In genomic region chr7:19163752-19164151, GRCm38 (mm10) we compare ENCODE assay signal across 13 mouse cellular contexts. TPM values are rescaled to one million over a fixed set of nuclear protein-coding genes. Genes with fewer than 3 reads are reported as not detected.
A peak's percentile ranks its signal among the peaks of the same experiment; 100 is the strongest.
DNase-seq lines count a peak whose midpoint lies in the region; ATAC-seq and TF ChIP-seq lines count a peak whose summit lies in the region.
"Had no signal": no experiment of that assay in that cellular context is flagged by ENCODE, and none has a peak within 500 bp of the region (broad histone marks: within the 10 kb centered on the region; RNA-seq: fewer than 3 reads in every experiment).

No protein-coding gene starts in this region.

- 35% methylated on average over 12 of the region's 12 CpGs for WGBS in heart, embryonic 16.5 days
- 23% methylated on average over 12 of the region's 12 CpGs for WGBS in midbrain, embryonic 15.5 days
- 32% methylated on average over 12 of the region's 12 CpGs for WGBS in midbrain, embryonic 14.5 days
- WGBS in forebrain, postnatal 0 days = 29% methylated on average over 12 of the region's 12 CpGs
- WGBS in liver, embryonic 15.5 days (ENCODE audit: insufficient replicate concordance) = 24% methylated on average over 12 of the region's 12 CpGs

- H3K4me1 ChIP-seq in heart, embryonic 16.5 days (ENCODE audit: control insufficient read depth, insufficient read depth, low read length) = peaks cover 35% of the 10 kb centered on the region
- H3K4me1 ChIP-seq in midbrain, embryonic 15.5 days = peaks cover 34% of the 10 kb centered on the region
- peaks cover 18% of the 10 kb centered on the region for H3K4me1 ChIP-seq in midbrain, embryonic 14.5 days (ENCODE audit: control insufficient read depth, insufficient read depth, low read length)
- 0 out of 2 replicates have a peak, but pooled peaks cover 15% of the 10 kb centered on the region for H3K4me1 ChIP-seq in forebrain, postnatal 0 days (ENCODE audit: insufficient read depth)
- H3K4me1 ChIP-seq in liver, embryonic 15.5 days (replicated peaks) = peaks cover 42% of the 10 kb centered on the region

- no peak for DNase-seq in heart, postnatal 36 days
- no peak for DNase-seq in midbrain, embryonic 14.5 days
- DNase-seq in forebrain, postnatal 0 days = no peak
- DNase-seq in gastrocnemius, postnatal 36 days = no peak
- no peak for DNase-seq in gastrocnemius, postnatal 25 days
- DNase-seq: gastrocnemius, adult 2 months; right cerebral cortex, postnatal 14 days; thymus, postnatal 14 days had no signal

- no peak for ATAC-seq in heart, embryonic 16.5 days (replicated peaks; ENCODE audit: extremely low read depth, insufficient read depth, low FRiP score)
- ATAC-seq in midbrain, embryonic 15.5 days (replicated peaks) = no peak
- ATAC-seq in midbrain, embryonic 14.5 days (ENCODE audit: low FRiP score, low TSS enrichment) = no peak
- no peak for ATAC-seq in forebrain, postnatal 0 days
- ATAC-seq in liver, embryonic 15.5 days (ENCODE audit: insufficient read depth) = no peak
- ATAC-seq: CD4-positive, CD25-positive, alpha-beta regulatory T cell, adult 4 months had no signal

- 0 out of 2 replicates have a peak, but pooled peaks cover 4% of the 10 kb centered on the region for H3K36me3 ChIP-seq in heart, embryonic 16.5 days (ENCODE audit: control insufficient read depth, insufficient read depth)
- no peaks in the 10 kb centered on the region for H3K36me3 ChIP-seq in midbrain, embryonic 15.5 days (replicated peaks)
- H3K36me3 ChIP-seq in midbrain, embryonic 14.5 days (ENCODE audit: control insufficient read depth, insufficient read depth, low read length) = no peaks in the 10 kb centered on the region
- no peaks in the 10 kb centered on the region for H3K36me3 ChIP-seq in forebrain, postnatal 0 days (ENCODE audit: insufficient read depth)
- no peaks in the 10 kb centered on the region for H3K36me3 ChIP-seq in liver, embryonic 15.5 days (replicated peaks)

- no peak overlapping the region for H3K27ac ChIP-seq in heart, embryonic 16.5 days (ENCODE audit: low read length)
- H3K27ac ChIP-seq in midbrain, embryonic 15.5 days = no peak overlapping the region
- no peak overlapping the region for H3K27ac ChIP-seq in midbrain, embryonic 14.5 days (replicated peaks; ENCODE audit: low read depth, low read length)
- H3K27ac ChIP-seq in forebrain, postnatal 0 days (ENCODE audit: low read depth, low read length) = no peak overlapping the region
- no peak overlapping the region for H3K27ac ChIP-seq in liver, embryonic 15.5 days (replicated peaks)
- H3K27ac ChIP-seq: gastrocnemius, adult 2 months had no signal

- H3K4me3 ChIP-seq in heart, embryonic 16.5 days (ENCODE audit: low read length) = peak overlapping the region; percentile 50
- no peak overlapping the region for H3K4me3 ChIP-seq in midbrain, embryonic 15.5 days
- H3K4me3 ChIP-seq in midbrain, embryonic 14.5 days (replicated peaks; ENCODE audit: low read depth, low read length) = no peak overlapping the region
- no peak overlapping the region for H3K4me3 ChIP-seq in forebrain, postnatal 0 days (ENCODE audit: low read depth, low read length)
- H3K4me3 ChIP-seq in liver, embryonic 15.5 days (replicated peaks) = no peak overlapping the region
- H3K4me3 ChIP-seq: gastrocnemius, adult 2 months had no signal

- intact Hi-C loops in heart, postnatal 36 days (cut with DNase I) = no loop called here
- intact Hi-C loops in gastrocnemius, postnatal 36 days (cut with DNase I) = no loop called here

- peaks cover 6% of the 10 kb centered on the region for H3K27me3 ChIP-seq in heart, embryonic 16.5 days (ENCODE audit: control insufficient read depth, insufficient read depth, low read length)
- H3K27me3 ChIP-seq in midbrain, embryonic 15.5 days (replicated peaks) = peaks cover 25% of the 10 kb centered on the region
- H3K27me3 ChIP-seq in midbrain, embryonic 14.5 days (ENCODE audit: control insufficient read depth, insufficient read depth, low read length) = peaks cover 16% of the 10 kb centered on the region
- no peaks in the 10 kb centered on the region for H3K27me3 ChIP-seq in forebrain, postnatal 0 days (ENCODE audit: insufficient read depth, low read length)
- H3K27me3 ChIP-seq in liver, embryonic 15.5 days = peaks cover 93% of the 10 kb centered on the region

- H3K9ac ChIP-seq in heart, embryonic 16.5 days (ENCODE audit: low read length) = 0 out of 2 replicates have a peak overlapping the region, but pooled peaks have one; percentile 3
- no peak overlapping the region for H3K9ac ChIP-seq in midbrain, embryonic 15.5 days
- no peak overlapping the region for H3K9ac ChIP-seq in midbrain, embryonic 14.5 days (replicated peaks; ENCODE audit: low read length)
- H3K9ac ChIP-seq in forebrain, postnatal 0 days = no peak overlapping the region
- no peak overlapping the region for H3K9ac ChIP-seq in liver, embryonic 15.5 days

- peak overlapping the region; percentile 62 for H3K4me2 ChIP-seq in heart, embryonic 16.5 days (ENCODE audit: low read depth, low read length)
- H3K4me2 ChIP-seq in midbrain, embryonic 15.5 days = peak overlapping the region; percentile 8; the same call in 1 of the 2 replicates
- no peak overlapping the region for H3K4me2 ChIP-seq in midbrain, embryonic 14.5 days (ENCODE audit: low read length)
- peak overlapping the region; percentile 37 for H3K4me2 ChIP-seq in forebrain, postnatal 0 days (ENCODE audit: low read depth)
- H3K4me2 ChIP-seq in liver, embryonic 15.5 days = peak overlapping the region; percentile 48; the same call in 1 of the 2 replicates

- TF ChIP-seq CTCF in forebrain, postnatal 0 days (IDR thresholded peaks at IDR 0.05; ENCODE audit: low read depth) = no peak

- 0 out of 2 replicates have a peak, but pooled peaks cover 5% of the 10 kb centered on the region for H3K9me3 ChIP-seq in heart, embryonic 16.5 days (replicated peaks; ENCODE audit: control insufficient read depth, low read length)
- no peaks in the 10 kb centered on the region for H3K9me3 ChIP-seq in midbrain, embryonic 15.5 days
- H3K9me3 ChIP-seq in midbrain, embryonic 14.5 days (ENCODE audit: control insufficient read depth, low read length) = no peaks in the 10 kb centered on the region
- no peaks in the 10 kb centered on the region for H3K9me3 ChIP-seq in forebrain, postnatal 0 days (ENCODE audit: low read length)
- no peaks in the 10 kb centered on the region for H3K9me3 ChIP-seq in liver, embryonic 15.5 days (replicated peaks)

RNA-seq across cellular contexts. Expression of gene Gipr, which starts 2.2 kb away (rescaled TPM):
- 104 and 107 TPM in 2 replicates for polyA plus RNA-seq in heart, embryonic 16.5 days (2015; fragmentation: Nextera tagmentation; extraction: Ambion mirVana)
- total RNA-seq in heart, postnatal 36 days (2021) = under 1 TPM in 1 of 2 experiments, not detected in 1; 0.14 TPM
- polyA plus RNA-seq in midbrain, embryonic 15.5 days (2015; fragmentation: Nextera tagmentation; extraction: Ambion mirVana) = 3.5 and 4.3 TPM in 2 replicates
- polyA plus RNA-seq in midbrain, embryonic 14.5 days (2014; fragmentation: Nextera tagmentation; extraction: Ambion mirVana) = 2.6 and 3.1 TPM in 2 replicates
- 16.9 and 20.2 TPM in 2 replicates for total RNA-seq in forebrain, postnatal 0 days (2014; rRNA removed)
- 5.3 and 8.0 TPM in 2 replicates for polyA plus RNA-seq in forebrain, postnatal 0 days (2015; fragmentation: Nextera tagmentation; extraction: Ambion mirVana)
- polyA plus RNA-seq in liver, embryonic 15.5 days (2015; fragmentation: Nextera tagmentation; extraction: Ambion mirVana) = 0.36 and 1.0 TPM in 2 replicates
- not detected for total RNA-seq in gastrocnemius, postnatal 36 days (2021)
- not detected for total RNA-seq in gastrocnemius, postnatal 25 days (2021)
- total RNA-seq: gastrocnemius, adult 2 months; liver, adult 2 months had no signal
- polyA plus RNA-seq: CD4-positive, CD25-positive, alpha-beta regulatory T cell, adult 4 months; liver, adult 2 months had no signal

RNA-seq across cellular contexts. Expression of gene Eml2, which starts 12.5 kb away (rescaled TPM):
- 23.5 and 26.2 TPM in 2 replicates for polyA plus RNA-seq in heart, embryonic 16.5 days (2015; fragmentation: Nextera tagmentation; extraction: Ambion mirVana)
- total RNA-seq in heart, postnatal 36 days (2021) = 10 to 100 TPM; 34.3 to 44.4 TPM
- polyA plus RNA-seq in midbrain, embryonic 15.5 days (2015; fragmentation: Nextera tagmentation; extraction: Ambion mirVana) = 8.9 and 10.8 TPM in 2 replicates
- 2.6 and 9.3 TPM in 2 replicates for polyA plus RNA-seq in midbrain, embryonic 14.5 days (2014; fragmentation: Nextera tagmentation; extraction: Ambion mirVana)
- total RNA-seq in forebrain, postnatal 0 days (2014; rRNA removed) = 63.6 and 64.8 TPM in 2 replicates
- polyA plus RNA-seq in forebrain, postnatal 0 days (2015; fragmentation: Nextera tagmentation; extraction: Ambion mirVana) = 7.9 and 9.9 TPM in 2 replicates
- polyA plus RNA-seq in liver, embryonic 15.5 days (2015; fragmentation: Nextera tagmentation; extraction: Ambion mirVana) = 3.9 and 4.2 TPM in 2 replicates
- total RNA-seq in gastrocnemius, postnatal 36 days (2021) = 1 to 10 TPM; 9.6 to 10.0 TPM
- 1 to 10 TPM; 8.4 to 9.4 TPM for total RNA-seq in gastrocnemius, postnatal 25 days (2021)

RNA-seq across cellular contexts. Expression of gene Snrpd2, which starts 14.2 kb away (rescaled TPM):
- 84.3 and 93.8 TPM in 2 replicates for polyA plus RNA-seq in heart, embryonic 16.5 days (2015; fragmentation: Nextera tagmentation; extraction: Ambion mirVana)
- total RNA-seq in heart, postnatal 36 days (2021) = 10 to 100 TPM; 66.8 to 67.0 TPM
- 109 and 112 TPM in 2 replicates for polyA plus RNA-seq in midbrain, embryonic 15.5 days (2015; fragmentation: Nextera tagmentation; extraction: Ambion mirVana)
- polyA plus RNA-seq in midbrain, embryonic 14.5 days (2014; fragmentation: Nextera tagmentation; extraction: Ambion mirVana) = 112 and 130 TPM in 2 replicates
- total RNA-seq in forebrain, postnatal 0 days (2014; rRNA removed) = 50.0 and 88.1 TPM in 2 replicates
- 124 and 172 TPM in 2 replicates for polyA plus RNA-seq in forebrain, postnatal 0 days (2015; fragmentation: Nextera tagmentation; extraction: Ambion mirVana)
- polyA plus RNA-seq in liver, embryonic 15.5 days (2015; fragmentation: Nextera tagmentation; extraction: Ambion mirVana) = 52.8 and 55.6 TPM in 2 replicates
- total RNA-seq in gastrocnemius, postnatal 36 days (2021) = 10 to 100 TPM; 47.3 to 49.9 TPM
- total RNA-seq in gastrocnemius, postnatal 25 days (2021) = 10 to 100 TPM; 48.2 to 50.0 TPM

RNA-seq across cellular contexts. Expression of gene Qpctl, which starts 14.7 kb away (rescaled TPM):
- polyA plus RNA-seq in heart, embryonic 16.5 days (2015; fragmentation: Nextera tagmentation; extraction: Ambion mirVana) = 9.6 and 10.6 TPM in 2 replicates
- total RNA-seq in heart, postnatal 36 days (2021) = 1 to 10 TPM; 3.8 to 4.8 TPM
- 26.4 and 27.0 TPM in 2 replicates for polyA plus RNA-seq in midbrain, embryonic 15.5 days (2015; fragmentation: Nextera tagmentation; extraction: Ambion mirVana)
- polyA plus RNA-seq in midbrain, embryonic 14.5 days (2014; fragmentation: Nextera tagmentation; extraction: Ambion mirVana) = 18.5 and 20.0 TPM in 2 replicates
- 12.3 and 14.4 TPM in 2 replicates for total RNA-seq in forebrain, postnatal 0 days (2014; rRNA removed)
- polyA plus RNA-seq in forebrain, postnatal 0 days (2015; fragmentation: Nextera tagmentation; extraction: Ambion mirVana) = 19.8 and 23.3 TPM in 2 replicates
- polyA plus RNA-seq in liver, embryonic 15.5 days (2015; fragmentation: Nextera tagmentation; extraction: Ambion mirVana) = 4.1 and 4.6 TPM in 2 replicates
- 1 to 10 TPM; 1.5 to 2.0 TPM for total RNA-seq in gastrocnemius, postnatal 36 days (2021)
- 1 to 10 TPM; 2.3 to 2.5 TPM for total RNA-seq in gastrocnemius, postnatal 25 days (2021)

RNA-seq across cellular contexts. Expression of gene Fbxo46, which starts 44.1 kb away (rescaled TPM):
- polyA plus RNA-seq in heart, embryonic 16.5 days (2015; fragmentation: Nextera tagmentation; extraction: Ambion mirVana) = 9.8 and 9.9 TPM in 2 replicates
- 1 to 10 TPM; 4.6 to 5.3 TPM for total RNA-seq in heart, postnatal 36 days (2021)
- 21.1 and 21.4 TPM in 2 replicates for polyA plus RNA-seq in midbrain, embryonic 15.5 days (2015; fragmentation: Nextera tagmentation; extraction: Ambion mirVana)
- polyA plus RNA-seq in midbrain, embryonic 14.5 days (2014; fragmentation: Nextera tagmentation; extraction: Ambion mirVana) = 11.3 and 13.8 TPM in 2 replicates
- 19.8 and 22.8 TPM in 2 replicates for total RNA-seq in forebrain, postnatal 0 days (2014; rRNA removed)
- polyA plus RNA-seq in forebrain, postnatal 0 days (2015; fragmentation: Nextera tagmentation; extraction: Ambion mirVana) = 8.4 and 11.9 TPM in 2 replicates
- polyA plus RNA-seq in liver, embryonic 15.5 days (2015; fragmentation: Nextera tagmentation; extraction: Ambion mirVana) = 5.1 TPM in 2 replicates
- total RNA-seq in gastrocnemius, postnatal 36 days (2021) = 1 to 10 TPM; 2.0 to 2.8 TPM
- total RNA-seq in gastrocnemius, postnatal 25 days (2021) = 1 to 10 TPM; 2.9 TPM

Comparison
In these comparisons a context has a peak if more than half of its experiments do, and no peak if none do; other contexts are left out.
1. RNA of gene Gipr, which starts 2.2 kb away (polyA plus RNA-seq): 104 to 107 TPM in heart, embryonic 16.5 days; 5.3 to 8.0 TPM in forebrain, postnatal 0 days, 3.5 to 4.3 TPM in midbrain, embryonic 15.5 days, 2.6 to 3.1 TPM in midbrain, embryonic 14.5 days and 0.36 to 1.0 TPM in liver, embryonic 15.5 days; every median in the first group is over 10 times any median in the second.